Mouse (Mus musculus) ES-E14 (cell line): ENCODE measurements around the gene Pdk3.

Experiments
- CHD2 ChIP-seq: IDR thresholded peaks from 2 replicates; pipeline ENCODE4 v1.6.1; 2014; ENCODE audit warnings: mild to moderate bottlenecking, low read depth, low read length, inconsistent platforms
- HCFC1 ChIP-seq: IDR thresholded peaks from 2 replicates; pipeline ENCODE4 v1.6.1; 2012; ENCODE audit warnings: low read length, inconsistent platforms, borderline replicate concordance; ENCODE audit not compliant: insufficient read depth
- MAFK ChIP-seq: IDR thresholded peaks from 2 replicates; pipeline ENCODE4 v1.6.1; 2014; ENCODE audit warnings: mild to moderate bottlenecking, low read depth, low read length, inconsistent platforms; ENCODE audit not compliant: insufficient read depth
- ZNF384 ChIP-seq: IDR thresholded peaks from 2 replicates; pipeline ENCODE4 v1.6.1; 2012; ENCODE audit warnings: low read depth, low read length, inconsistent platforms

DNA sequence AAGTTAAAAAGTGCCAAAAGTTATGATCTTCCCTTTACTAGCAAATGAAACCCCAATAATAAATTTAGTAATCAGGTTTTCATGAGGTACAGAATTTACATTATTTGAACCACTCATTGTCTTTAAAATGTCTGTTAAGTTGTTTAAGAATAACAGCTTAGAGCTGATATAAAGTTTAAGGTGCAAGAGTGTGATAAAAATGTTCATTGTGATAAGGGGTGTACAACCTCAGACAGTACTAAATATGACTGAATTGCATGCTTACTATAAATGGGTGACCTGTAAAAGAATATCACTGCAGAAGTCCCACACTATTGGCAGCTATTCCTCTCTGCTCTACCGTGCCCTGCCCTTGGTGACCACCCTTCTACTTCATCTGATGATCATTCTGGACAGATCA, 42.4 kb downstream of the Pdk3 start:
- no peak for TF ChIP-seq ZNF384
- no peak for TF ChIP-seq HCFC1
- no peak for TF ChIP-seq MAFK
- no peak for TF ChIP-seq CHD2
